Mouse (Mus musculus): ENCODE measurements at regions not wholly inside any gene's neighbourhood (a gene's known extent, or its start where the extent isn't known, plus 50 kb on each side); places are given as distances from the start of the nearest gene placed in this dataset.

DNA sequence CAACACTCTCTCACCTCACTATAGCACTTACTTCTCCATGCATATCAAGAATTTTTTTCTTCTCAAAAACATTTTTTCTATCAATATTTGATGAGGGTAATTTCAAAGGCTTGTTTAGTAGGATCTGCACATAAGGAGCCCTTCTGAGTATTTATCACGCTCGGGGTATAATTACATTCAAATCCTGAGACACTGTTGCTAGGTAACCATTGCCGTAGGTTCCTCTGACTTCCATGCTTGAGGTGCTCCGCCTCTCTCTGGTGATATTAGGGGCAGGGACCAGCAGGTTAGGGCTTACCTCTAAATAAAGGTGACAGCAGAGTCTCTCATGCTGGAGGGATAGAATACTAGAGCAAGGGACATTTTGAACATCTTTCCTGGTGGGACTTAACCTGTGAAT is 54.4 kb upstream of the 9630041A04Rik start:
- no peak for ATAC-seq (replicated peaks; ENCODE audit: low FRiP score, low TSS enrichment, poor library complexity, severe bottlenecking)

- ATAC-seq (replicated peaks; ENCODE audit: low FRiP score, low TSS enrichment, poor library complexity, severe bottlenecking), result no peak
Measured at GRCm38 (mm10) chr9:101796718-101797117, 64.9 kb upstream of the 9630041A04Rik start.

DNA sequence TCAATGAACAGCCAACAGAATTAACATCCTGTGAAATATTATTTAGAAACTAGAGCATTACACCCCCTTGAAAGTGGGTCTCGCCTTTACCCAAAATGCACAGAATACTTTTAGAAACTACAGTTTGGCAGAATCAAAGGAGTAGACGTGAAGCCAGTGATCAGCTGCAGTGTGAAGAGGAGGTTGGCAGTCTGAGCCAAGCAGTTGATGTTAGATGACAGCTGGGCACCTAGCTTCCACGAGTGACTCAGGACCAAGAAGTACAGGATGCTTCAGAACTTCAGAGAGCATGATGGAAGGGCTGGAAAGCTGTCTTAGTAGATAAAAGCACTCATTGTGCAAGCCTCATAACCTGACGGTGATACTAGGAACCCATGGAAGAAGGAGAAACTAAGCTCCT is 65.6 kb upstream of the 9630041A04Rik start:
- ATAC-seq (replicated peaks; ENCODE audit: low FRiP score, low TSS enrichment, poor library complexity, severe bottlenecking), result no peak

DNA sequence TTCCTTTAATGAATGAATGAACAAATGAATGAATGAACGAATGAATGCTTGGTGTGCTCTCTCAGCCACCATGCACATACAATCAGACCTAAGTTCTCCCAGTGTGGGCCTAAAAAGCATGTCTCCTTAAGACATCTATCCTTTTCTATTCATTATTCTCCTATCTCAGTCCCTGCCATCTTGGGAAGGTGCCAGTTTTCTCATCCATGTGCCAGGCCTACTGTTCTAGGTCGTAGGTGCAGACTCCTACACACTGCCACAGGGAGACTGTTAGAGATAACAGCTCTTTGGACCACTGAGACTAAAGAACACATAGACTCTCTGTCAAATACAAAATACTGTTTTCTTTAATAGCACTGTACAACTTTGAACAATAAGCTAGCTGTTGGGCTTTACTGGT is 66.2 kb upstream of the 9630041A04Rik start:
- no peak for ATAC-seq (replicated peaks; ENCODE audit: low FRiP score, low TSS enrichment, poor library complexity, severe bottlenecking)

GRCm38 (mm10) chr9:101790936-101791335 is 70.7 kb upstream of the 9630041A04Rik start:
- ATAC-seq (replicated peaks; ENCODE audit: low FRiP score, low TSS enrichment, poor library complexity, severe bottlenecking), result no peak

DNA sequence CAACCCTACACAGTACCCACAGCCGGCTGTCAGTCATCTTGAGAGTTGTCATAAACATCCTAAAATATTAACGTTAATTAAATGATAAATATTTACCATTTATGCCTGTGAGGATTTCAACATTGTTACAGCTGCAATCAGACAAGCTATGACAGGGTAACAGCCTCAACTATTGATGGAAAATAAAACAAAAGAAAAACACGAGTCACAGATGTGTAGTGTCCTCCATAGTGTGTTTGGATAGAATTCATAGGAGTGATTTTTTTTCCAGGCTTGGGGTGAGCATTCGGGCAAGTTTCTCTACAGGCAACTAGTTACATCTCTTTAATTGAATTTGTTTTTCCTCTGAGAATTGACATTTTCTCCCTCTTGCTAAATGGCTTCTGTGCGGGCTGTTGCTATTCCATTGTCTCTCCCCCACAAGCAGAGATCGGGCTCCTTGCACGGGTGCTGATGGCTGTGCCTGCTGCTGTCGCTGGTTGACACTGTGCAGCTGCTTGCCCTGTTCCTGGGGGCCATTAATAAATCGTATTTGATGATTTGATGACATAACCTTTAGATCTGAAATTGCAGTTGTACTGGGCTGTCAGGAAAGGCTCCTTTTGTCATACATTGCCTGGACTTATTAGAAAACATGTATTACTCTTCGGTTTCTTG is 120.6 kb upstream of the 9630041A04Rik start:
- ATAC-seq (replicated peaks; ENCODE audit: low FRiP score, low TSS enrichment, poor library complexity, severe bottlenecking), result no peak

GRCm38 (mm10) chr9:101739322-101739721 is 122.3 kb upstream of the 9630041A04Rik start:
- no peak for ATAC-seq (replicated peaks; ENCODE audit: low FRiP score, low TSS enrichment, poor library complexity, severe bottlenecking)

DNA sequence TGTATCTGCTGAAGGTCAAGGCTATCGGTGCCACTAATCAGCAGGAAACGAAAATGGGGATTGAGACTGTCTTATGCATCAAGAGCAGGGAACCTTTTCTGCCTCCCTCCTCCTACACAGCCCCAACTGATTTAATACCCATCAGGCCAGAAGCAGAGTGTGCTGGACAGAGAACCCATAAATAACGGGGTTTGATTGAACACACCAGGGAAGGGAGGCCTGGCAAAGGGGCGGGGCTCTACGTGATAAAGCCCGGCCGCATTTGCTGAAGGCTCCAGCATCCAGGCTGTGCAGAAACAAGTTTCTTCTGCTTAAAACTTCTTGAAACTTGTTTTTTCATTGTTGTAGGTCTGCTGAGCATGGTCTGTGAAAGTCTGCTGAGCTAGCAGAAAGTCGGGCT is 127.4 kb upstream of the 9630041A04Rik start:
- no peak for ATAC-seq (replicated peaks; ENCODE audit: low FRiP score, low TSS enrichment, poor library complexity, severe bottlenecking)

- ATAC-seq (replicated peaks; ENCODE audit: low FRiP score, low TSS enrichment, poor library complexity, severe bottlenecking), result no peak
Measured at GRCm38 (mm10) chr9:101733611-101734225, 127.9 kb upstream of the 9630041A04Rik start.

GRCm38 (mm10) chr9:101730136-101730535 is 131.5 kb upstream of the 9630041A04Rik start:
- no peak for ATAC-seq (replicated peaks; ENCODE audit: low FRiP score, low TSS enrichment, poor library complexity, severe bottlenecking)

DNA sequence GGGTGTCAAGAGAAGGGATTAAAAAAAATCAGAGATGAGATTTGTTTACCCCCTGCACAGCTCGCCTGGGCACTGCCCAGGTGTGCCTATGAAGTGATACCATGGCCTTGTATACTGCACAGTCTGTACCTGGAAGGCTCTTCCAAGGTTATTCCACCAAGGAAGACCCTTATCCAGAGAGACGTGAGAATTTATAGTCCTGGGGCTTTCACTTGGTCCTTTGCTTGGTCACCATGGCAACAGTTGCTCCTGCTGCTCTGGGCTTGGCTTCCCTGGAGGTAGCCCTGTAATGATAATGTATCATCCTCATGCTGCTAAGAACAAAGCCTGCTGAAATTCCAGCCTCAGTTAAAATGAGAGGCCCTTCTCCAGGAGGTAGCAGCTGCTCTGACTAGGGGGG is 143.7 kb upstream of the 9630041A04Rik start:
- ATAC-seq (replicated peaks; ENCODE audit: low FRiP score, low TSS enrichment, poor library complexity, severe bottlenecking), result no peak

GRCm38 (mm10) chr9:101716326-101716725 is 145.3 kb upstream of the 9630041A04Rik start:
- no peak for ATAC-seq (replicated peaks; ENCODE audit: low FRiP score, low TSS enrichment, poor library complexity, severe bottlenecking)

GRCm38 (mm10) chr9:101714805-101715204 is 146.8 kb upstream of the 9630041A04Rik start:
- ATAC-seq (replicated peaks; ENCODE audit: low FRiP score, low TSS enrichment, poor library complexity, severe bottlenecking), result no peak

DNA sequence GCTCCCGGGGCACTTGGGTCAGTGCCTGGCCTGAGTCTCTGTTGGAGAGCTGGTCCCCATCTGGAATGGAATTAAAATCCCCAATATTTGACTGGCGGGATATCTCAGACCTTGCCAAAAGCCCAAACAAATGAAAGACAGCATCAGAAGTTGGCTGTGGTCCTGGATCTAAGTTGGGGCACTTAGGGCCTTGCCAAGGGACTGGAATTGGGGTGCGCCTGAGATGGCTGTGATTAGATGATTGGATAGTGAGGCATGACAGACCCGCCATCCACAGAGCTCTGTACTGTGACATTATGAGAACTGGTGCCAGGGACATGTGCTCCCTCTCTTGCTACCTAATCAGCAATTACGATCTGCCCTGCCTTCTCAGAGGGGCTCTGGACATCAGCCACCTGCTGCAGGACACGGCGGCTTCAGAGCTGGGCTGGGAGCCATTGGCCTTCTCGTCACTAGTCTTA is 151.0 kb upstream of the 9630041A04Rik start:
- no peak for ATAC-seq (replicated peaks; ENCODE audit: low FRiP score, low TSS enrichment, poor library complexity, severe bottlenecking)

GRCm38 (mm10) chr9:101700368-101700767 is 161.3 kb upstream of the 9630041A04Rik start:
- no peak for ATAC-seq (replicated peaks; ENCODE audit: low FRiP score, low TSS enrichment, poor library complexity, severe bottlenecking)

DNA sequence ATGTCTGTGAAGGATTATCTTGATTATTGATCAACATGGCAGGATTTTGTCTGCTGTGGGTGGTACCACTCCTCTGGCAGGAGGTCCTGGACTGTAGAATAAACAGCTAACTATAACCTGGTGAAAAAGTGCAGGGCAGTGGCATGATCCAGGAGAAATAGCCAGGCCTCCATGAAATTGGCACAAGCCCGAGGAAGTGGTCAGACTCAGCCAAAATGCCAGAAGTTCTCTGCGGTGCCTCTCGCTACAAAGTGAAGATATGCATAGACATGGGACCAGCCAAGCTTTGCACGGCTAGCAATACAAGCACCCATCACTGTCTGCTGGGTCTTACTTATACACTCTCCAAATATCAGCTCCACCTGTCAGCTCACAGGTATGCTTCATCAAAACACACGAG is 167.6 kb upstream of the 9630041A04Rik start:
- ATAC-seq (replicated peaks; ENCODE audit: low FRiP score, low TSS enrichment, poor library complexity, severe bottlenecking), result no peak

GRCm38 (mm10) chr9:101691336-101691735 is 170.3 kb upstream of the 9630041A04Rik start:
- ATAC-seq (replicated peaks; ENCODE audit: low FRiP score, low TSS enrichment, poor library complexity, severe bottlenecking), result no peak

- ATAC-seq (replicated peaks; ENCODE audit: low FRiP score, low TSS enrichment, poor library complexity, severe bottlenecking), result no peak
Measured at GRCm38 (mm10) chr9:101690916-101691315, 170.7 kb upstream of the 9630041A04Rik start.

GRCm38 (mm10) chr9:101690402-101690861 is 171.2 kb upstream of the 9630041A04Rik start:
- no peak for ATAC-seq (replicated peaks; ENCODE audit: low FRiP score, low TSS enrichment, poor library complexity, severe bottlenecking)

GRCm38 (mm10) chr9:101689532-101690401 is 171.9 kb upstream of the 9630041A04Rik start:
- ATAC-seq (replicated peaks; ENCODE audit: low FRiP score, low TSS enrichment, poor library complexity, severe bottlenecking), result peak; percentile 84

Data from megakaryocyte-erythroid progenitor cell, adult 5-6 weeks (primary cell).